Mouse (Mus musculus): ENCODE measurements around the gene Grap.

GRCm38 (mm10) chr11:61717990-61718389 is 64.9 kb downstream of the Grap start:
- TF ChIP-seq CTCF (IDR thresholded peaks at IDR 0.05; ENCODE audit: insufficient read depth, low read depth, low read length) (no peak), POLR2A (IDR thresholded peaks at IDR 0.05; ENCODE audit: insufficient read depth, low read depth, low read length) (no peak)
